Mouse (Mus musculus) lung, postnatal 0 days (tissue): ENCODE measurements around the gene Zdhhc13.

ENCODE experiments used
- CTCF ChIP-seq: IDR thresholded peaks from 2 replicates; pipeline ENCODE4 v1.5.1; 2016; ENCODE audit warnings: antibody characterized with exemption, mild to moderate bottlenecking
- EP300 ChIP-seq: IDR thresholded peaks from 2 replicates; pipeline ENCODE4 v1.6.1; 2016; ENCODE audit warnings: antibody characterized with exemption, mild to moderate bottlenecking, control low read depth

GRCm38 (mm10) chr7:48788348-48788747 lies 455 bp upstream of the Zdhhc13 start:
- TF ChIP-seq CTCF (no peak), EP300 (no peak)
